Mouse (Mus musculus) ES-Bruce4 (cell line): ENCODE measurements around the gene Ccdc73. TPM values are rescaled to one million over a fixed set of nuclear protein-coding genes. Genes with fewer than 3 reads are reported as not detected.

ENCODE experiments used
- H3K27ac ChIP-seq: 2 replicates; pipeline ENCODE4 v1.5.1; 2012; ENCODE audit warnings: low read length, inconsistent platforms; ENCODE audit not compliant: insufficient read depth
- H3K27me3 ChIP-seq: 2 replicates; pipeline ENCODE4 v1.6.1; 2012; ENCODE audit warnings: mild to moderate bottlenecking, low read length, inconsistent platforms; ENCODE audit not compliant: control insufficient read depth, poor library complexity, insufficient read depth, severe bottlenecking
- H3K36me3 ChIP-seq: 2 replicates; pipeline ENCODE4 v1.6.1; 2012; ENCODE audit warnings: inconsistent platforms, mild to moderate bottlenecking, low read length, moderate library complexity; ENCODE audit not compliant: control insufficient read depth, poor library complexity, insufficient read depth, severe bottlenecking
- H3K4me1 ChIP-seq: one replicate; pipeline ENCODE4 v1.8.1; 2011; ENCODE audit warnings: low read length; ENCODE audit not compliant: control insufficient read depth, insufficient read depth
- H3K4me3 ChIP-seq: 2 replicates; pipeline ENCODE4 v1.5.1; 2011; ENCODE audit warnings: low read depth, mild to moderate bottlenecking, low read length
- H3K9ac ChIP-seq: 2 replicates; pipeline ENCODE4 v1.6.1; 2012; ENCODE audit warnings: low read depth, mild to moderate bottlenecking, inconsistent platforms; ENCODE audit not compliant: poor library complexity, severe bottlenecking
- H3K9me3 ChIP-seq: replicated peaks from 2 replicates; pipeline ENCODE4 v1.6.1; 2012; ENCODE audit warnings: mild to moderate bottlenecking, low read length, inconsistent platforms; ENCODE audit not compliant: control insufficient read depth, poor library complexity, insufficient read depth, severe bottlenecking
- CTCF ChIP-seq: IDR thresholded peaks from one replicate; pipeline ENCODE4 v1.8.1; 2011; ENCODE audit warnings: low read depth, low read length
- EP300 ChIP-seq: IDR thresholded peaks from 2 replicates; pipeline ENCODE4 v1.6.1; 2011; ENCODE audit warnings: low read depth, low read length; ENCODE audit not compliant: insufficient read depth
- POLR2A ChIP-seq: IDR thresholded peaks from one replicate; pipeline ENCODE4 v1.8.1; 2011; ENCODE audit warnings: low read length; ENCODE audit not compliant: insufficient read depth
- polyA plus RNA-seq: library from polyadenylated mRNA; stranded (reverse); fragments of >200 nt; gene quantifications from 2 replicates; pipeline ENCODE4 v1.2.4, GENCODE M21; 2011; ENCODE audit warnings: low read depth; ENCODE audit not compliant: missing spikeins, insufficient read depth, insufficient read length

Ccdc73 gene
- polyA plus RNA-seq, 1 experiment, result 5.9 TPM

DNA sequence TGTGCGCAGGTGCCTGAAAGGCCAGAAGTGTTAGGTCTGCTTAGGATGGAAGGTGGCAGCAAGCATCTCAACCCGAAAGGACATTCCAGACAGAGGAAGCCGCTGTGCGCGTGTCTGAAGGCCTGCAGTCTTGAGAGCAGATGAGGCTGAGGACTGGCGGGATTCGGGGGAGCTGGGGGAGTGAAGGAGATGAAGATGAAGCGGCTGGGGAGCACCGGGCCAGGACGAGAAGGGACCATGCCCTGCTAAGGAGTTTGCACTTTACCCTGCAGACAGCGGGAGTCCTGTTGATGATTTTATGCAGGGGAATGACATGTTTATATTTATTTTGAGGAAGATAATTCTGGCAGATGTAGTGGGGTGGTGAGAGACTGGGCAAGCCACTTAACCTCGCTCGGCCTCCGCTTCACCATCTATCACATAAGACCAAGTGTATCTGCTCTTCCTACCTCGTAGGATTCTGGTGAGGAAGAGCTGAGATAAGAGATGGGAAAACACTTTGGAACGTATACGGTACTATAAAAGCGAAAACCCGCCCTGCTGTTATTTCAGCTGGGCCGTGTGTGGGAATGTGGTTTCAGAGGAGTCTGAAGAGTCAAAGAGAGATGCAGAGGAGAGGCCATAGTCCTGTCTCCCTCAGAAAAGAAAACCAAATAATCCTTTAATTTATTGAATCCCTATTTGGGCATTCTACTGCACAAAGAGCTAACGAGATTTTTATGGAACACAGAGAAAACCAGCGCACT lies 159.5 kb downstream of the Ccdc73 start:
- H3K36me3 ChIP-seq, result no peaks in the 10 kb centered on the region
- H3K4me3 ChIP-seq, result peak overlapping the region; percentile 7; the same call in 1 of the 2 replicates
- TF ChIP-seq EP300 (no peak), CTCF (no peak), POLR2A (no peak)
- no peaks in the 10 kb centered on the region for H3K4me1 ChIP-seq
- no peak overlapping the region for H3K27ac ChIP-seq
- H3K27me3 ChIP-seq, result no peaks in the 10 kb centered on the region
- no peaks in the 10 kb centered on the region for H3K9me3 ChIP-seq
- H3K9ac ChIP-seq, result no peak overlapping the region

GRCm38 (mm10) chr2:105028806-105029205 lies 161.2 kb downstream of the Ccdc73 start:
- H3K36me3 ChIP-seq, result no peaks in the 10 kb centered on the region
- no peak overlapping the region for H3K27ac ChIP-seq
- no peaks in the 10 kb centered on the region for H3K9me3 ChIP-seq
- no peak overlapping the region for H3K9ac ChIP-seq
- H3K4me3 ChIP-seq, result no peak overlapping the region
- H3K27me3 ChIP-seq, result no peaks in the 10 kb centered on the region
- TF ChIP-seq EP300 (no peak), CTCF (no peak), POLR2A (no peak)
- H3K4me1 ChIP-seq, result no peaks in the 10 kb centered on the region

DNA sequence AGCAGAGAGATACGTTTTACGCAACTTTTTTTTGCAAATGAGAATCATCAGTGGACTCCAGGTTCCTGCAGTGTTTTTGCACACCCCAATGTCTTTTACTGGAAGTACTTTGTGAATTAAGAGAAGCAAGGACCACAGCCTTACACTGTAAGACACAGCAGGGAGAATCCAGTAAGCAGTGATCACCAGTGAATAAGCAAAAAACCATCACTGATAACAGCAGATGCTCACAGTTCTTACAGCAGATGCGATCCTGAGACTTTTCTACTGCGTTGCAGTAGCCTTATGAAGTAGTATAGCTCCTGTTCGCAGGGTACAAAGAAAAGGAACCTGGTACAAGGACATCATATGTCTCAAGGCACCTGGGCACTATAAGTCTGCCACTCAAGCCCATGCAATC lies 162.9 kb downstream of the Ccdc73 start:
- no peak overlapping the region for H3K4me3 ChIP-seq
- TF ChIP-seq CTCF, result no peak
- H3K9ac ChIP-seq, result no peak overlapping the region
- H3K36me3 ChIP-seq, result no peaks in the 10 kb centered on the region
- H3K9me3 ChIP-seq, result no peaks in the 10 kb centered on the region
- H3K27ac ChIP-seq, result no peak overlapping the region
- no peaks in the 10 kb centered on the region for H3K27me3 ChIP-seq
- H3K4me1 ChIP-seq, result no peaks in the 10 kb centered on the region

DNA sequence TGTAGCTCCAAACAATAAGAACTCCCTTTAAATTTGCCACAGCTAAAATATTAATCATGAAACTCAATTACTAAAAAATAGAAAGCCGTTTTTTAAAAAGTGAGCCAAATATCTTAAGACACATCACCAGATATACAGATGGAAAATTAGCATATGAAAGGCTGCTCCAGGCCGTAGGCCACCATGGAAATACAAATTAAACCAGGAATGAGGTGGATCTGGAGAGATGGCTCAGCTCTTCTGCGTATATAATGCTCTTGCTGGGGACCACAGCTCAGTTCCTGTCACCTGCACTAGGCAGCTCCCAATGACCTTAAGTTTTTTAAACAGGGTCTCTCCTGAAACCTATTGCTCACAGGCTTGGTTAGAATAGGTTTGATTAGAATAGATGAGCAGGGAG lies 166.5 kb downstream of the Ccdc73 start:
- Histone ChIP-seq H3K4me3 (no peak overlapping the region), H3K27ac (no peak overlapping the region), H3K9me3 (no peaks in the 10 kb centered on the region), H3K27me3 (no peaks in the 10 kb centered on the region), H3K9ac (no peak overlapping the region), H3K36me3 (no peaks in the 10 kb centered on the region), H3K4me1 (no peaks in the 10 kb centered on the region)
- TF ChIP-seq POLR2A, result no peak
- TF ChIP-seq EP300, result no peak
- TF ChIP-seq CTCF, result no peak

DNA sequence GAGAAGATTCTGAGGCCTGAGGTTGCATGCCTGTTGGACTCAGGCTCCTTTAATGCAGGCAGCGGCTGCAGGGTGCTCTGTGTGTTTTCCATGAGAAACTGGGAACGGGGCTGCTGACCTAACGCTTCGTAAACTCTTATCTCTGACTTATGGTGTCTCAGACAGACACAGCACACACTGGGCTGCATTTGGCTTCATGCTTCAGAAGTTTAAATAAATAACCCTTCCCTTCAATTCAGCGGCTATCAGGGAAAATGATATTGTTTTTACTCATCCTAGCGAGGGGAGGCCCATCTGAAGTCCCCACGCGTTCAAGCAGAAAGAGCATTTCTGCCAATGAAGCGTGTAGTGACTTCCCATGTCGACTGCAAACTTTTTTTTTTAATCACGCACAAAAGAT lies 168.4 kb downstream of the Ccdc73 start:
- Histone ChIP-seq H3K9ac (no peak overlapping the region), H3K9me3 (no peaks in the 10 kb centered on the region), H3K27ac (no peak overlapping the region), H3K4me1 (no peaks in the 10 kb centered on the region), H3K36me3 (no peaks in the 10 kb centered on the region), H3K4me3 (no peak overlapping the region), H3K27me3 (no peaks in the 10 kb centered on the region)
- TF ChIP-seq POLR2A, result no peak
- TF ChIP-seq EP300, result no peak
- TF ChIP-seq CTCF, result no peak

DNA sequence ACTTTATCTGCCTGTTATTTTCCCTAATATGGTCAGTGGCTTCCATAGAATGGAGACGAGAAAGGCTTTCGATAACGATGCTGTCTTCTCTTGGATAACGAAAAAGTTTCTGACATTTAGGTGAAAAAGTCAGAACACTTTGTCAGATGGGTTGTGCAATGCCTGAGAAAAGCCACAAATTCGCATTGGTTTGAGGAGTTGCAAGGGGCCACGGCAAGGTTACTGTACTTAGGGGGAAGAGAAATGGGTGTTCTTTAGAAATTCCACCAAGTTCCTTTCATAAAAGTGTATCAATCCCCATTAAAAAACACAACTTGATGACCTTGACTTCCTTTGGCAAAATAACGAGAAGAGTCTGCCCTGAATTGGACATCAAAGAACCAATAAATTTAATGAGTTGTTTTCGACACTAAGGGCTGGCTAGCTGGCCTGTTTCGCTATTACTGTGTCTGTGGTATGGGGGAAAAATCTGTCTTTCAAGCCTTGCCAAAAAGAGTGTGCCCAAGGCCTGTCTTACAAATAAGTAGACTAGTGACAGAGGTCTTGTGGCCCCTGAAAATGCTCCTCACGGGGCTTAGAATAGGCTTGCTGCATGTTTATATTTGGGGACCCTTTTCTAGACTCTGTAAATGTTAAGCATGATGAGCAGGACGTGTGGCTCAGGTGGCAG lies 168.9 kb downstream of the Ccdc73 start:
- no peak overlapping the region for H3K4me3 ChIP-seq
- no peaks in the 10 kb centered on the region for H3K27me3 ChIP-seq
- no peak overlapping the region for H3K27ac ChIP-seq
- H3K9ac ChIP-seq, result no peak overlapping the region
- TF ChIP-seq CTCF, result no peak
- TF ChIP-seq EP300, result no peak
- TF ChIP-seq POLR2A, result no peak
- H3K9me3 ChIP-seq, result no peaks in the 10 kb centered on the region
- no peaks in the 10 kb centered on the region for H3K36me3 ChIP-seq
- H3K4me1 ChIP-seq, result no peaks in the 10 kb centered on the region
